Mouse (Mus musculus): ENCODE data around the gene Tjp2.
A peak's percentile ranks its signal among the peaks of the same experiment; 100 is the strongest.
"Not testable (repeated sequence)": the region's sequence is repeated elsewhere in the genome, so short reads cannot be mapped to it uniquely, and the experiment has no call there.

Tjp2 gene

GRCm38 (mm10) chr19:24224500-24225304 is at the start of gene Tjp2:
Gene Tjp2 (minus strand): TSS chr19:24225030.
- peak; percentile 21 to 34 for DNase-seq (ENCODE audit: low spot score in 2 of 2)

- no peak for DNase-seq (ENCODE audit: low spot score in 2 of 2)
These were observed 49.5 kb upstream of the Tjp2 start for GRCm38 (mm10) chr19:24274281-24274680.

GRCm38 (mm10) chr19:24271746-24272426 is 47.1 kb upstream of the Tjp2 start:
- peak; percentile 72 to 87 for DNase-seq (ENCODE audit: low spot score in 2 of 2)

- peak; percentile 18 to 27 for DNase-seq (ENCODE audit: low spot score in 2 of 2)
These were observed 46.5 kb upstream of the Tjp2 start for GRCm38 (mm10) chr19:24271326-24271725.

- no peak for DNase-seq (ENCODE audit: low spot score in 2 of 2)
These were observed 43.7 kb upstream of the Tjp2 start for GRCm38 (mm10) chr19:24268531-24268930.

GRCm38 (mm10) chr19:24266046-24266830 is 41.4 kb upstream of the Tjp2 start:
- DNase-seq (ENCODE audit: low spot score in 2 of 2), result no peak

- peak; percentile 88 to 89 for DNase-seq (ENCODE audit: low spot score in 2 of 2)
These were observed 40.2 kb upstream of the Tjp2 start for GRCm38 (mm10) chr19:24264991-24265390.

- peak in 1 of 2 experiments; percentile 11 for DNase-seq (ENCODE audit: low spot score in 2 of 2)
These were observed 37.9 kb upstream of the Tjp2 start for GRCm38 (mm10) chr19:24262736-24263135.

GRCm38 (mm10) chr19:24259390-24260351 is 34.8 kb upstream of the Tjp2 start:
- peak in 1 of 2 experiments; percentile 9 for DNase-seq (ENCODE audit: low spot score in 2 of 2)

- DNase-seq (ENCODE audit: low spot score in 2 of 2), result no peak
These were observed 33.5 kb upstream of the Tjp2 start for GRCm38 (mm10) chr19:24258368-24258767.

- no peak for DNase-seq (ENCODE audit: low spot score in 2 of 2)
These were observed 33.1 kb upstream of the Tjp2 start for GRCm38 (mm10) chr19:24257962-24258361.

GRCm38 (mm10) chr19:24253657-24254260 is 28.9 kb upstream of the Tjp2 start:
- DNase-seq (ENCODE audit: low spot score in 2 of 2), result no peak

- DNase-seq (ENCODE audit: low spot score in 2 of 2), result no peak
These were observed 27.0 kb upstream of the Tjp2 start for GRCm38 (mm10) chr19:24251869-24252268.

- no peak for DNase-seq (ENCODE audit: low spot score in 2 of 2)
These were observed 18.5 kb upstream of the Tjp2 start for GRCm38 (mm10) chr19:24243340-24243739.

- no peak for DNase-seq (ENCODE audit: low spot score in 2 of 2)
These were observed 17.1 kb upstream of the Tjp2 start for GRCm38 (mm10) chr19:24241799-24242546.

- DNase-seq (ENCODE audit: low spot score in 2 of 2), result no peak
These were observed 16.4 kb upstream of the Tjp2 start for GRCm38 (mm10) chr19:24241271-24241670.

GRCm38 (mm10) chr19:24238011-24238410 is 13.2 kb upstream of the Tjp2 start:
- no peak for DNase-seq (ENCODE audit: low spot score in 2 of 2)

GRCm38 (mm10) chr19:24232356-24232755 is 7.5 kb upstream of the Tjp2 start:
- DNase-seq (ENCODE audit: low spot score in 2 of 2), result not testable (repeated sequence)

- DNase-seq (ENCODE audit: low spot score in 2 of 2), result no peak
These were observed 471 bp upstream of the Tjp2 start for GRCm38 (mm10) chr19:24225305-24225696.

GRCm38 (mm10) chr19:24223851-24224251 is 979 bp downstream of the Tjp2 start:
- peak; percentile 19 to 27 for DNase-seq (ENCODE audit: low spot score in 2 of 2)

All from right cerebral cortex, adult 2 months (tissue).